Mouse (Mus musculus) WW6 (cell line): ENCODE data around the gene Kif1a.

ENCODE experiments used
- DNase-seq: peaks from one replicate; pipeline ENCODE4 v3.0.0-alpha.2; 2013; ENCODE audit warnings: low read depth, low spot score

Kif1a gene

DNA sequence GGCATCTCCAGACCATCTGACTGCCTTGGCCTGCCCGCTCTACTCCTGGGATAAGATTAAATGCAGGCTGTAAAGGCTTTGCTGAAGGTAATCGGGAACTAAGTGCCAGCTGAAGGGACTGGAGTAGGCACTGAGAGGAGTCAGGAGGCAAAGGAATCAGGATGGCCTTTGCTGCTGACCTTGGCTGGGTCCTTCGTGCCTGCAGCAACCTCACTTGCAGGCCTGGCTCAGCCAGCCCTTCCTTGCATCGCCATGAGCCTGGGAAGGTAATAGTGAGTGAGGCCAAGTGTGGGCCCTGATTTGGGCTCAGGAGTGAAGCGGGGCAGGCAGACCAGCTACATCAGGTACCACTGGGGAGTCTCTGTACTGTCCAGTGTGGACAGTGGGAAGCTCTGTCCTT is 2.8 kb downstream of the Kif1a start:
- DNase-seq: no peak

DNA sequence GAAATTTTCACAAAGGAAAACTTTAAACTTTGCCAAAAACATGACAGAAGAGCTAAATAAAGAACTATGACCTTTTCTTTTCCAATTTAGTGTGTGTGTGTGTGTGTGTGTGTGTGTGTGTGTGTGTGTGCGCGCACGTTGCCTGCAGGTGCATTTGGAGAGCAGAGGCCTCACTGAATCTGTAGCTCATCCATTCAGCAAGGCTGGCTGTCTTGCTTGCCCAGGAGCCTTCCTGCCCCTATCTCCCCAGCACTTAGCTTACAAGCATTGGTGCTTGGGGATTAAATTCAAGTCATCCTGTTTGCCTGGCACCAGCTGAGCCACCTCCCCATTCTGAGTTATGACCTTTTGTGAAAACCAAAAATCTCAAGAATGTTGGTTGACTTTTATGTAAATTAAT is 9.2 kb downstream of the Kif1a start:
- no peak for DNase-seq

DNA sequence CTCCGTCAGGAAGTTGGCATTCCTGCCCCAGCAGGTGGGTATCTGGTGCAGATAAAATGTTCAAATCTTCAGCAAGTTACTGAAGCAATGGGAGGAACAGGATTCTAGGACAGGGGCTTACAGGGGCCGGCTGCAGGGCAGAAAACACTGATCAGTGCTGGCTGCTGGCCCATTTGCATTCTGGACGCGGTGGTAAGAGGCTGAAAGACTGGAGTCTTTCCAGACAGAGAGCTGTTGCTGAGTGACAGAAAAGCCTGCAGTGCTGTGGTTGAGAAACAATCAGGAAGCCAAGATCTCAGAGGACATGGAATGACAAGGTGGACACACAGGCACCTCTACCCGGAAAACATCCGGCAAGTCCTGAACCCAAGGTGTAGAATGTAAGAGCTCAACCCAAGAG is 16.6 kb downstream of the Kif1a start:
- DNase-seq: no peak

DNA sequence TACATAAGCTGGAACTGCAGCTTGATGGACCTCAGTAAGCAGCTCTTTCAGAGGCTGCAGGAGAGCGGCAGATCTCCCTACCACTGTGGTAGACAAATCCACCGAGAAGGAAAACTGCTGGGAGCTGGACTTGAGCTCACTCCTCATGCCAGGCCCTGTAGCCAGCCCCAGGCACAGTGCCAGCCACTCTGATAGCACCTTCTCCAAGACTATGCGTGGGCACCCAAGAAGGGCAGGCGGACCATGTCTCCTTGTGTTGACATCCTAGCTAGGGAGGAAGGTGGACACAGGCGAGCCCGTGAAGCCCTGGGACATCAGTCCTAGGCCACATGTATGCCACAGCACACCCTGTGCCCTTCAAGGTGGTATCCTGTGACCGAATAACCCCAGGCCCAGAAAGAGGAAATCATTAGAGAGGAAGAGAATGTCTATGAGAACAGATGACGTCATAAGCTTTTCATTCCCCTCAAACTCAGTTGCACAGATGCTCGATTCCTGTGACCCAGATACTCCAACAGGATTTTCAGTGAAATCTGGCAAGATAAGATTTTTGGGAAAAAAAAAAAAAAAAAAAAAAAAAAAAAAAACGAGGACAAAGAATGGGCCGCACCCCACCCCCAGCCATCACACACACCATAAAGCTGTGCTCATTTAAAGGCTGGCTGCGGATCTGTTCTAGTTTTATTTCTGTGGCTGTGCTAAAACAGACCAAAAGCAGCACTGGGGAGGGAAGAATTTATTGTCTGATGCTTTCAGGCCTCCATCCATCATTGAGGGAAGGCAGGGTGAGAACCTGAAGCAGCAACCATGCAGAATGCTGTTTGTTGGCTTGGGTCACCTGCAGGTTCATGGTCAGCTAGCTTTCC is 18.1 kb downstream of the Kif1a start:
- no peak for DNase-seq

DNA sequence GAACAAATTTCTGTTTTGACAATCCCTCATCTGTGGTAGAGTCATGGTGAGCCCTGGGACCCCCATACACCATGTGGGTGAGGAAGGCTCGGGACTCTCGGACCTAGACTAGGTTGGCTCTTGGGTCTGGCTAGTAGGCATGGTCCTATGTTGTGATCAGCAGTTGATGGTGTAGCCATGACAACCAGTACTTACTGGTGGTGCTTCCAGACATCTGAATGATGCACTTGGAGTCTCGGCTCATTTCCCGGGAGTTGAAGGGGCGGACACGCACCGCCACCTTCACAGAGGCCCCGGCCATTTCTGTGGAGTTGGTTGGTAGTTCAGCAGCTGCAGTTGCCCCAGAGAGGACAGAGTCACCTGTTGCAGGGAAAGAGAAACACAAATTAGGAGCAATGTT is 19.6 kb downstream of the Kif1a start:
- DNase-seq: no peak

DNA sequence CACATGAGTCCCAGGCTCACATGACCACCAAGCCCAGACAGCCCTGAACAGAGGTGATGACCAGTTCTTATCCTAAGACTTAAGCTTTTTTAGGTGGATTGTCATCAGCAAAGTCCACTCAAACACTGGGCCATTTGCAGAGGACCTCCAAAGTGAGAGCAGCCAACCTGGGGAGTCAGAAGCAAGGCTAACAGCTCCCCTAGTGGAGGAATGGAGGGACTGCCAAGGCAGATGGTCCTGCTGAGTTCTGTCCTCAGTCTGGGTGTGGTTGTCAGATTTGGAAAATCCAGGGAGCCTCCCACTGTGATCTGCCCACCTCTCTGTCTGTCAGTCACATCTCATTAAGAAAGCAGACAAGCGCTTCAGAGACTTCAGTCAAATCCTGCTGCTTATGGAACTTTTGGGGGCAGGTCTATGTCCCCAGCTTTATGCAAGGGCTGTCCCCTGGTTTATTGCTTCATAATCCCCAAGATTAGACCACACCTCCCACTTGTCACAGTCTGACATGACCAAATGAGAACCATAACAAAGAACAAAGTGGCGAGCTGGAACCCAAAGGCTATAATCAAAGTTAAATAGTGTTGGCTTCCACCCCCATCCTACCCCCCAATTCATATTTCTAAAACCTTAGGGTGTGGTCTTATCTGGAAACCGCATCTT is 20.7 kb downstream of the Kif1a start:
- no peak for DNase-seq

DNA sequence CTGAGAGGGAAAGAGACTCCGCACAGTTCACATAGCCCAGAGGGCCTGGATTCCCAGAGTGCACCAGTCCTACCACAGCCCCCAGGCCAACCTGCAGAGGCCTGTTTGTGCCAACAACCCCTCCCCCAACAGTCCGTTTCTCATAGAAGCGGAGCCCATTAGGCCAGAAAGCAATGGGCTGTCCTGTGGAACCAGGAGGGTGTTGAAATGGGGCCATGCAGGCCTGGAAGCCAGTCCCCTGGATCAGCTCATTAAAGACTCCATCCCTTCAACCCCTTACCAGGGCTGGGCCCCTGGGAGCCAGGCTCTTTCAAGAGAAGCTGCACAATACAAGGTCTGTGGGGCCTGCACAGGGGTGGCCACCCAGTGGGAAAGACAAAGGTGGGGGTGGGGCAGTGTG is 22.1 kb downstream of the Kif1a start:
- DNase-seq: no peak

DNA sequence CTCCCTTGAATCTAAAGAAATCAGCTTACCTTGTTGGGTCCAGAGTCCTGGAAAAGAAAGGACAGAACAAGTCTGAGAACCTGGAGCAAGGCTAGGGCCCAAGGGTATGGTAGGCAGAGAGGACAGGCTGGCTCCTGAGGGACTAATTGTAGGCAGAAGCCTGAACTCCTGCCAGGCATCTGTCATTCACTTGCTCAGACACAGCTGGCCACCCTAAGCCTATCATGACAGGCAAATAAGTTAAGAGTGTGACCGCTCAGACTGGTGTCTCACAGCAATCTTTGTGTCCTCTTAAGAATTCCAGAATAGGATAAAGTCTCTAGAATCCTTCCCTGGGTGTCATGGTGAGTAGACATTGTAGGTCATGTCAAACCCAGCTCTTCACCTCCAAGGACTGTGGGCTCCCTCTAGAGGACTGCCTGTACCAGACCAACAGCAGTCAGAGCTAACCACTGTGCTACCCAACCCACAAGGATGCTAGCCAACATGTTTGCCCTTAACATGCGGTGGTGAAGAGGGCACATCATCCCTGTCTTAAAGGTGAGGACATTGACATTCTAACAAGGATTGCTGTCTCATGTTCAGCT is 29.4 kb downstream of the Kif1a start:
- DNase-seq: no peak

DNA sequence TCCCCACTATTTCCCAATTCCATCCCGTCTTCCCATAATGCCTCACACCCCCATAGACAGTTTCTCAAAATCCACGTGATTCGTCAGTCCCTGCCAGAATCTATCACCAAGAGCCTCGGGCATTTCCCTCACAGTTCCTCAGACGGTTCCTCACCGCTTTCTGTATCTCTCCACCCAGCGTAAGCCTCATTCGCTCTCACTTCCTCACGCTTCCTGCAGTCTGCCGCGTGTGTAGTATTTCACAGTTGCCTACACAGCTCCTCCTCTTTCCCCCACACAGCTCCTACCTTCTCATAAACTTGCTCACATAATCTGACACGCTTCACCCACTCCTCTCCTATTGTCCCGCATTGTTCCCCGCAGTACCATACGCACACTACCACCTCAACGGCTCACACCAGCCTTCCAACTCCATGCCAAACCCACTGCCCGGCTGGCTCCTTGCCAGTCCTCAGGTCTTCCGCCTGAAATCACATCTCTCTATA is 30.2 kb downstream of the Kif1a start:
- DNase-seq: no peak

DNA sequence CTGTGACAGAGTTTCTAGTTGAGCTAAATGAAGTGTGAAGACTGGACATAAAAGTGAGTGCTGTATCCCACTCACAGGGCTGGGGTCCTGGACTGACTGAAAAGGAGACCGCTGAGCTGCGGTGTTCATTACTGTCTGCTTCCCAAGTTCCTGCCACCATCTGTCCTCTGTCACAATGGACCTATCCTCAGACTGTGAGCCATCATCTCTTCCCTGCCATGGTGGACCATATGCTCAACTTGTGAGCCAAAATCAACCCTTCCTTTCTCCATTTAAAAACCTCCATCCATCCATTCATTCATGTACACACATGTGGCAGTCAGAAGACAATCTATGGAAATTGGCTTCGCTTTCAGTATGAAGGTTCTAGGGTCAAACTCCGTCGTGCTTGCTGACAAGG is 30.9 kb downstream of the Kif1a start:
- DNase-seq: no peak

DNA sequence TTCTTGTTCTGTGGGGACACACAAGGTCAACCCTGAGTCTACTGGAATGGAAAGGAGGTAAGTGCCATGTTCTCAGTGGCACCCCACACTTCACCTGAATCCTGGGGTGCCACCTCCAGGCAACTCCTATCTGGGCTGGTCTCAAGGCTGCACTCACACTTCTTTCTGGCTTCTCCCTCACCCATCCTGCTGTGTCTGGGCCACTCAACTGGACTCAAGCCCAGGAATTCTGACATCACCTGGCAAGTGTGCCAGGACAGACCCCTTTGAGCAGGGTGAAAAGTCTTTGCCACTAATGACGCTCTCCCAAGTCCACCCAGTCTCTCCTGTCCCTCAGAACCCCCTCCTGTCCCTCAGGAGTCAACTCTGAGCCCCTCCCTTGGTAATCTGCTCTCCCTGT is 33.2 kb downstream of the Kif1a start:
- no peak for DNase-seq

DNA sequence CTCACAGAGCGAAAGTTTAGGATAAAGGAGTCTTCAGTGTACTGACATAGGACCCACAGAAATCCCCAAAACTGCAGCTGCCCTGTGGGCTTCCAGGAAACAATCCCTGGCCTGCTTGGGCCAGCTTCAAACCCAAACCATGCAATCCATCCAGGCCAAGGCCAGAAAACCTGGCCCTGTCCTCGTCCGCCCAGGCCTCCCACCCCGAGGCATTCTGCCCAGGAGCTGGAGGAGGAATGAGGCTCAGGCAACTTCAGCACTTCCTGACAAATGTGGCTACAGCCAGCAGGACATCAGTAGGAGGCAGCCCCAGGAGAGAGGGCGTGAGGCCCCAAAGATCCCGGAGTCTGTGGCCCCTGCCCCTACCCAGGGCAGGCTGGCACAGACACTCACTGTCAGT is 36.1 kb downstream of the Kif1a start:
- no peak for DNase-seq

DNA sequence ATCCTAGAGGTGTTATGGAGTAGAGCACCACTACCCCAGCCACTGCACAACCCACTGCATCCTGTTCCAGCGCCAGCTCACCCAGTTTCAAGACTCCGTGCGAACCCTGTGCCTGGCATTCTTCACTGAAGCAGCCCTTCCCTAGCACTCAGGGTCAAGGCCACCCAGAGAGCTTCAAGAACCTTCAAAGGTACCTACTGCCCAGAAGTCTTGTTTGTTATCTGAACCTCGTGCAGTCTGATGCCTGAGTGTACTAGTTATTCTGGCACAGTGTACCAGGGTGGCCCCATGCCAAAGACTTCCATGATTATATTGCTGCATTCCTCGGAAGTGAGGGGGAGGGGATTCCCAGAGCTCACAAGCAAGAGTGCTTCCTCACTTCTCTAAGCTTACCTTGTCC is 38.1 kb downstream of the Kif1a start:
- DNase-seq: no peak

DNA sequence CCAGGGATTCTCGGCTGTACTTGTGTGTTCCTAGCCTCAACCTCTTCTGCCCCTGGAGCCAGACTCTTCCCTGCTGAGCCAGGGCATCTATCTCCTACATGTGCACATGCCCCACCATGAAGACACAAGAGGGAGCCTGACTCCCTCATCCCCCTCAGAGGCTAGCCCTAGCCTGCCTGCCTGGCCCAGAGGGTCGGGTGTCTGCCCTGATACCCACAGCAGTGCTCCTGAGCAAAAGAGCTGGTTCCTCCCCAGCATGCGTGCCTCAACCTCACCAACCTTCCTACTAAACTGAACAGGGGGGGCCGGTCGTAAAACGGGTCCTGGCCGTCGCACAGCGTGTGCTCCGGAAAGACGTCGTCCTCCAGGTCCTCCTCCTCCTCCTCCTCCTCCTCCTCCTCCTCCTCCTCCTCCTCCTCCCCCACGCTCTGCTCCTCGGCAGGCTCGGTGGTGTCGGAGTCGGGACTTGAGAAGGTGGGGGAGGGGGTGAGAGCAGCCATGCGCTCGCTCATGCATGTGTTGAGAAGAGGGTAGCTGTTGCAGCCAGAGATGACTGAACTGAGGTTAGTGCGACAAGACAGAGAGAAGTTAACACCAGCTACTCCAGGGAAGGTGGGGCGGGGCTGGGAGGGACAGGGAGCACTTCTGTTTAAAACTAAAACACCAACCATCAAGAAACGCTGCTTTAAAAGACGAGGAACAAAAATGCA is 50.5 kb downstream of the Kif1a start:
- no peak for DNase-seq

DNA sequence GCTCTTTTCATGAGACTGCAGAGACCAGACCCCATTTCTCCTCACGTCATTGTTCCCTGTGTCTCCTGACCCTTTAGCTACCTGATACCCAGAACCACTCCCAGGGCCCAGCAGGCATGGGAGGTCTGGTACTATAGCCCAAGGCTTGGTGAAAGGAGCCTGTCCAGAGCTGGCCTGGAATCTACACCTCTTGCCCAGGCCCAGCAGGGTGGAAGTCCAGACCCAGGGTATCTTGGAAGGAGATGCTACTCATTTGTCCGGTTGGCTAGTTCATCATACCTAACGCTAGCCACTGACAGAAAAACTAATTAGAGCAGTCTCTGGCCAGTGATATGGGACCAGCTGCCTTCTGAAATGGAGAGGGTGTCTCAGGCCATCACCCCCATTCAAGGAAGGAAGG is 51.7 kb downstream of the Kif1a start:
- no peak for DNase-seq

DNA sequence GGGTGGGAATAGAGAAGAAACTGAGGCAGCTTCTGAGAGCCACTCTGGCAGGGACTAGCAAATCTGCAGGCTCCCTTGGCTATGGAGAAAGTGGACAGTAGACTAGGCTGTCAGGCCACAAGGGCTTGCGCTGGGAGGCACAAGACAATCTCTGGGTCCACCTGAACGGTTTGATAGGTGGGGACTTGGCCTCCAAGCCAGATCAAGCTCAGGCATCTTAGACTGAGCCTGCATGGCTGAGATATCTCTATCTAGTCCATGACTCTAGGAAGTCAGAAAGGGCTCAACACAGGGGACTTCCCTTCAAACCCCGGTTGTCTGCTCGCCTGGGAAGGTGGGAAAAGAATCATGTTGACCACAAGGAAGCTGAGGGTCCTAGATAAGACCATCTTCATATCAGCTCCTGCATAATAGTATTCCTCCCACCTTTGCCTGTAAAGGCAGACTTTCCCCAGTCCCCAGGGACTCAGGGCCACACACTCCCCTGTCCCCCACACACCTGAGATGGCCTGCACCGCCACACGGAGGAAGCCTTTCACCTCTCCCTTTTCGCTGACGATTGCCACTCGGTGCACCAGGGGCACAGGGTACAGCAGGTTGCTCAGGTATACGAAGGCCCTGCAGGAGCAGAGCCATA is 55.5 kb downstream of the Kif1a start:
- no peak for DNase-seq

DNA sequence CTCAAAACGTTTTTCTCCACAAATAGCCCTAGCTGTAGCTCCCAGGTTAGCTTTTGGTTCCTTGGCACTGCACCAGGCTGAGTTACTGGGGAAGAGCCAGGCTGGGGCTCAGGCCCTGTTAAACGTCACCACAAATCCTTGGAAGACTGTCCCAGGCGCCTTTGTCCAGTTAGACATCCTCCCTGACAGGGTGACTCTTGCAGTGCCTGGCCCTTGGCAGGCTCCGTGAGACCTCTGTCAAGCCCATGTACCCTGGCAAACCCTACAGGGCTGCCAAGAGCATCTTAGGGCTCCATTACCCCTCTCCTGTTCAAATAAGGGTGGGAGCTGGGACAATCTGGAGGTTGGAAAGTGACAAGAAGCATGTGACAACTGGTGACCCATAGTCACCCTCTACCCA is 65.8 kb downstream of the Kif1a start:
- DNase-seq: no peak

DNA sequence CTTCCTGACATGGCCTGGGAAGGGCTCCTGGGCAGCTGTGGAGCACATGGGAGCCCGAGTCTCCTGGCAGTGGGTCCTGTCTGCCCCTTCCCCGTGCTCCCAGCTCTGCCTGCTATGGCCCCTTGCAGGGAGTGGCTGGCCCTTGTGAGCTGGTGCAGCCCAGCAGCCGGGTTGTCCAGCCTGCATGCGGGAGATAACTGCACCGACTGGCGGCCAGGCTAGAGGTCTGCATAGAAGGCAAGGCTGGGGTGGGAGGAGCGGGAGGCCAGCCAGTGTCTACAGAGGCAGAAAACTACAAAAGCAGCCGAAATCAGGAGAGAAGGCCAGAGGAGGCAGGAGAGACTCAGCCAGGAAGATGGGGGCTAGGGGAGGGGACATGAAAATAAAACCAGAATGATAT is 67.8 kb downstream of the Kif1a start:
- no peak for DNase-seq

DNA sequence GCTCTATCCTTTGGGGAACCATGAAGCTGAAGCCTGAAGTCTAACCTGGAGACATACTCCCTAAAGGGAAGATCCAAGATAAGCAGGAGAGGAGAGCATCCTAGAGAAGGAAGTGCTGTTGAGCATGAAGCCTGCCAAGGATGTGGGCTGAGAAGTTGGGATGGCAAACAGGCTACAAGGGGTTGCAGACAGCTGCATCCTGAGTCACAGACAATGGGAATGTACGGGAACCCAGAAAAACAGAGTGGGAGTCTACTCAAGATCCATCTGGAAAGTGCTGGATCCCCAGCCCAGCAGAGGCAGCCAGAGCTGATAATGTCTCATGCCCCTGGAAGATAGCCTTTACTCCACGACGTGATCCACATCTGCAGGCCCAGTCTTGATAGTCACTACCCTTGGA is 70.6 kb downstream of the Kif1a start:
- no peak for DNase-seq

DNA sequence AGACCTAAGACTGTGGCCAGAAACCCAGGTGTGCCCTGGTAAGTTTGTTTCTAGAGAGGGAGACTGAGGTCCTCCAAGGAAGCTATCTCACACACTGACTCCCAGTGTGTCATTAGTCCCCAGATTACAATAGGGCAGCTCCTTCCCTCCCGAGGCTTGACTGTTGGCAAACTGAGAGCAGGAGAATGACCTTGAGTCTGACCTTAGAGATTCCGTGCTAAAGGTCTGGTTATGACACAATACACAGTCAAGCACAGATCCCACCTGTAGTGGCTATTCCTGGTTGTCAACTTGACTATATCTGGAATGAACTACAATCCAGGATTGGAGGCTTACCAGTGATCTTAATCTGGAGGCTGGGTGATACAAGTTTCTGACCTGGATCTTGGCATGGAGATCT is 71.7 kb downstream of the Kif1a start:
- DNase-seq: no peak

DNA sequence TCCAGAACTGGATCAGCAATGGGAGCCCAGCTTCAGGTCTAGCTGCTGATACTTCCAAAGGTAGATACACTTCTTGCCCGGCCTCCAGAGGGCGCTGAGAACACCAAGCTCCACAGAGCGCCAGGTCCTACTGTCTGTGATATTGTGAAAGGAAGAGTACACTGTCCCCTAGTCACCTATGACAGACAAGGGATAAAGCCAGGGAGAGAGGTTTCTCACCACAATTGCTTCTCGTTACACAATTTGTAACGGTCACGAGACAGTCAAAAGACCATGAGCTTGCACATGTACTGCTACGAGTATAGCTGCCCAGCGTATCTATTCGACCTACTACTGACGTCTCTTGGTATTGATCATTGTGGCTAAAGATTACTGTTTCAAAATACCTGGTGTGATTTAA is 72.4 kb downstream of the Kif1a start:
- no peak for DNase-seq

DNA sequence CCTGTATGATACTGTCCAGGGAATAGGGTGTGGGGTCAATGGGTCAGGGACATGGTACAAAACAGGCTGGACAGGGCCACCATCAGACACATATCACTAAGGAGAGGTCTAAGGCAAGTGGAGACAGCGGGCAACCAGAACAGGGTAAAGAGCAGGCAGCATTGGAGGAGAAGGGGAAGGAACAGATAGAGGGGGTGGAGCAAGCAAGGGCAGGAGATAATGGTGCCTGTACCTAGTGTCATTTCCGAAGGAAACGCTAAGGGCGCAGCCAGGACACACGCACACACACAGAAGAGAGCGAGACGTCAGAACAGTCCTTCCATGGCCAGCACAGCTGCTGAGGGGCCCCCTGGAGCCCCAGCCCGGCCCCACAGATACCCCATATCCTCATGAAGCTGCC is 75.2 kb downstream of the Kif1a start:
- DNase-seq: no peak
